Mouse (Mus musculus) cerebral cortex, adult 2 months (tissue): ENCODE measurements around the gene Otud7a.

Experiments used
- WGBS: fragments of 180-500 bp; shearing (Covaris S2); methylation state at CpG from one replicate; pipeline ENCODE4 v1.1.7; 2018; 5-methylcytosine and 5-hydroxymethylcytosine counted together

The Otud7a gene

GRCm38 (mm10) chr7:63444484-63445345 is at the start of gene Otud7a:
TSS of gene Otud7a (plus strand) at chr7:63444751.
- 1% methylated on average over 113 of the region's 123 CpGs for WGBS

- WGBS = 9% methylated on average over 10 of the region's 10 CpGs
Measured at GRCm38 (mm10) chr7:63445346-63445700, 772 bp downstream of the Otud7a start.

GRCm38 (mm10) chr7:63446951-63447350 is 2.4 kb downstream of the Otud7a start:
- 20% methylated on average over 1 of the region's 1 CpGs for WGBS

DNA sequence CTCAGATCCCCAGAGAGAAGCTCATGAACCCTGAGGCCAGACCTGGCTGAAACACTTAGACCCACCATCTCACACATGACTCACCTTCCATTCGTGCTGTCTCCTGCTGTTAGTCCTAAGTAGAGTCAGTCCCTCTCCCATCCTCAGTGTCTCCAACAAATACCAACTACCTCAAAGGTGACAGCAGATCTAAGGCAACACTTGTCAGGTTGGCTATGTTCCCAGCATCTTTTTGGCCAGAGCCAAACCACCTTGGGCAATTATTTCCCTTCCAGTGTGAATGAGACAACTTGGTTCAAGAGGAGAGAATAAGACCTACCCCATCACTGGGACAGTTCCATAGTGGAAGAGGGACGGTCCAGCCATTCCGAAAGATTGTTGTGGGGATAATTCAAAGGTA is 10.7 kb downstream of the Otud7a start:
- 79% methylated on average over 3 of the region's 3 CpGs for WGBS

DNA sequence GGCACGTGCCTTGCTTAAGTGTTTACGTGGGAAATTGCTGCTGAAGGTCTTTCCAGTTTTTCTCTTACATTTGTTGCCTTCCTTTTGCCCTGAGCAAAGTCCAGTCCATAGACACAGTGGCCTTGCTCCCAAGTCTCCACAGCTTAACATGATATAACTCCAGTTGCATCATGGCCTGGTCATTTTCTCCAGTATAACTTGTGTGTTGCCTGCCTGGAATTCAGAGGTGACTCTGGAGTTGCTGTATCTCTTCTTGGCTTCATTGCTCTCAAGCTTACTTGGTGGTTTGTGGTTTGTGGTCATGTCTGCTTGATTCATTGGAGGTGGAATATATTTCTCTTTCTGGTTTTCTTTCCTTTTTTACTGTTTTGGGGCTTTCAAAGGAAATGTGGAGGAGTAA is 17.7 kb downstream of the Otud7a start:
- WGBS = 63% methylated on average over 2 of the region's 2 CpGs

DNA sequence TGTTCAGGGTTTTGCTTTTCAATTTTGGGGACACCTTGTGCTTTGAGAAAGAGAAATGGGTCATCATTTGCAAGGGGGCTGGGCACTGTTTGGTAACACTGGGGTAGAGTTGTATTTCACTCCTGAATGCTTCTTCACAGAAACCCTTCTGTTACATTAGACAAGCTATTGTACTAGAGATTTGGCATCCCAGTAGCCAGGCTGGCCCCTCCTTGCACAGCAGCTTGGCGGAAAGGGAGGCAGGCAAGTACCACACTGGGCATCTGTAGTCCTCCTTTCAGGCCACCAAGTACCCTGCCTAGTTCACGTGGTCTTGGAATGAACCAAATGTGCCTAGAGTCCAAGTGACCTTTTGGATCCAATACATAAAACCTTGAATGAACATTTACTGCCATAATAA is 18.1 kb downstream of the Otud7a start:
- WGBS = 47% methylated on average over 2 of the region's 2 CpGs

GRCm38 (mm10) chr7:63466729-63467128 is 22.2 kb downstream of the Otud7a start:
- 76% methylated on average over 6 of the region's 6 CpGs for WGBS

- WGBS = 42% methylated on average over 3 of the region's 3 CpGs
Measured at GRCm38 (mm10) chr7:63468258-63468657, 23.7 kb downstream of the Otud7a start.

DNA sequence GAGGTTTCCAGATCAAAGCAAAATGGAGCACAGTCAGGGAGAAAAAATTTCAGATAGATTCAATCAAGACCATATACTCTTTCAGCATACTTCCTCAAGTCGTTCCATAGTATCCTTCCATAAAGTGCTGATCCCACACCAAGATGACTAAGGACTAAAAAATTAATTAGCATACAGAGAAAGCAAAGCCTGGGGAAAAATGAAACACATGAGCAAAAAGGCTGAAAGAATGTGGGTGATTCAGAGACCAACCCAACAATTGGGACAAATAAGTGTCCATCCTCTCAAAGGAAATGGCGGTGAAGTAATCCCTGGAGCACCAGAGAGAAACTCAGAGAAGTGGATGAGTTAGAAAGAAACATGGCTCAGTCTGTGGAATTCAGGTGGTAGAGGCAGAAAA is 38.5 kb downstream of the Otud7a start:
- 75% methylated on average over 2 of the region's 2 CpGs for WGBS

GRCm38 (mm10) chr7:63497051-63497547 is 52.5 kb downstream of the Otud7a start:
- WGBS = 70% methylated on average over 9 of the region's 9 CpGs

DNA sequence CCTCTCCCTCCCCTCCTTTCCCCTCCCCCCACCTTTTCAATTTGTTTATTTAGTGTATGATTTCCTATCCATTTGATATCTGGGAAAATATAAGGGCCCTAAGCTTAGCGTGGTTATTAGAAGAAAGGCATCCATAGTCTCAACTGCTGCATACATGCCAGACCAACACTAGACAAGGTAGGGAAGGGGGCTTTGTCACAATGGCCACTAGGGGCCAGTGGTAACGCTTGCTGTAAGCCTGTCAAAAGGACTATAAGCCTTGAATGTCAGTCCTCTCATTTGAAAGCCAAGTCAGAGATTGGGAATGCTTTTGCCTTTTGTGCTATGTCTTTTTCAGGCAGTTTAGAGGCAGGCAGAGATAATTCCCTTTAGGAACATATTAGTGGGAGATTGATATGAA is 59.7 kb downstream of the Otud7a start:
- 35% methylated on average over 2 of the region's 2 CpGs for WGBS

DNA sequence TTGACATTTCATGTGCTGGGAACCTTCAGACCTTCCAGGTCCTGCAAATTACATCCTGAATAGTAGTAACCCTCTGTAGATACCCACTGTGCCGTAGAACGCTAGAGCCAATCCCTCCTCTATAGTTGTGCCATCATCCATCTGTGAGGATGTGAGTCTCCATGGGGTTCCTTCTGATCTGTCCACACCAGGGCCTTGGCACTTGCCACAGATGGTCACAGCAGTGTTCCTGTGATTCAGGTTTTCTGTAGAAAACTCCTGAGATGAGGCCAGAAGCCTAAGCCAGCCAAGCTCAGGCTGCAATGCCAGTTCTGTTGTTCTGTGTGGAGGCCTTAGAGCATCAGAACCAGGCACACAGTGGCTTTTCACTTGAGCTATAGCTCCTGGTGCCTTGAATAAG is 63.5 kb downstream of the Otud7a start:
- WGBS = 93% methylated on average over 2 of the region's 2 CpGs

- 42% methylated on average over 1 of the region's 1 CpGs for WGBS
Measured at GRCm38 (mm10) chr7:63509825-63510224, 65.3 kb downstream of the Otud7a start.

DNA sequence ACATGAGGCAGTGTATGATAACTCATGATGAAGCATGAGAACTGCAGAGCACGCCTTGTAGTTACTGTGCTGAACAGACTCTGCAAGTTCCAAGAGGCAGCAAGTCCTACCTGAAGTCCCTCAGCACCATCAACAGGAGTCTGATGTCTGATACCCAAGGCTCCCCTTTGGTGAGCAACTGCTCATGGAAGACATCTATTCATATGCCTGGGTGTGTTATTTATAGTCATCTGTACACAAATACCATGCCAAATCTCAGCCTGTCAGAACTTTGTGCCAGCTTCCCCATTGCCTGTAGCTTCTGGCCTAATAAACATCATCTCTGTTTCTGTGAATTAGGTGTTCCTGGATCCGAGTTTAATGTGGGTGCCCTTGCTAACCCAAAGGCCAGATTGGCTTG is 68.0 kb downstream of the Otud7a start:
- 59% methylated on average over 2 of the region's 2 CpGs for WGBS

- WGBS = 79% methylated on average over 5 of the region's 5 CpGs
Measured at GRCm38 (mm10) chr7:63516141-63516895, 71.8 kb downstream of the Otud7a start.

- WGBS = 50% methylated on average over 1 of the region's 1 CpGs
Measured at GRCm38 (mm10) chr7:63520299-63520698, 75.7 kb downstream of the Otud7a start.

- 55% methylated on average over 3 of the region's 3 CpGs for WGBS
Measured at GRCm38 (mm10) chr7:63522403-63522802, 77.9 kb downstream of the Otud7a start.

DNA sequence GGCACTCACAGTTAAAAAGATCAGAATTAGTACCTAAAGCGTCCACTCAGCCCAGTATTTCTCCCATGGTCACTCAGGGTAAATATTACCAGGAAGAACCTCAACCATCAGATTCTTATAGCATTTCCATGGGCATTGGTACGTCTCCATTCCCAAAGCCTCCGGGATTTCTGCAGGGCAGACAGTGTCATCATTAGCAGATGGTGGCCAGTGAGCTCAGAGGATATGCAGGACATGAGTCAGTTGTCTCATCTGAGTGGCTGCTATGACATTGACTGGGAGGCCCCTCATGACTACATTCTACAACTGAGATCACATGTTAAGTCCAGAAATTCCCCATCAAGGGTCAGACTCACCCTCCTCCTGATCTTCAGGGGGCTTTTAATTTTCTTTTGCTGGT is 78.5 kb downstream of the Otud7a start:
- 82% methylated on average over 3 of the region's 3 CpGs for WGBS

DNA sequence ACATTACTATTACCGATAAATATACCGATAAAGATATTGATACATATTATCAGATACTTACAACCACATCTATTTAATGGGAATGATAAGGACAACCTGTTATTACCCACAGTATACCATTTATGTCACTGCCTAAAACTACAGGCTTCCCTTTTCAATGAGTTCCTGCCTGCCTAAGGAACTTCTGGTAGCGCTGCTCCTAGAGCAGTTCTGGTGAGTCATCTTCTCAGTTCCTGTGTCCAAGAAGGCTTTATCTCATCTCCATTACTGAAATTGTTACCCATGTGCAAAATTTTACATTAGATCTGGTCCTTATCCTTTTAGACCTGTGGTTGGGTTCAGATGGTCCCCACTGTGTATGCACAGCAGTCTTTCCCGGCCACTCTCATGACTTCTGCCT is 95.7 kb downstream of the Otud7a start:
- 81% methylated on average over 4 of the region's 4 CpGs for WGBS

DNA sequence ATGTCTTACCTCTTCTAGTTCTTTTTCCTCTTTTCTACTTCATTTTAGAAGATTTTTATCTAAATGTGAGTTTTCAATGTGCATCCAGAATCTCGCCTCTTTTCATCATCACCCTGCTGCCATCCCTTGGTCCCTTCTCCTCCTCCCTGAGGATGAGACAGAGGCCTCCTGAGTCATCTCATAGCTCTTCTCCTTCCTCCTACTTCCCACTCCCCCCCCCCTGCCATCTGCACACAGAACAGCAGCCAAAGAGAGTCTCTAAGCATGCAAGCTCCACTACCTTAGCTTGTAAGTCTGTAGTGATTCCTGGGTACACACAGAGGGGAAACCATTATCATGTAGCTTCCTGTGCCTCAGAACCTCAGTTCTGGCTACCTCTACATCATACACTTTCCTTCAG is 109.9 kb downstream of the Otud7a start:
- 45% methylated on average over 1 of the region's 1 CpGs for WGBS

DNA sequence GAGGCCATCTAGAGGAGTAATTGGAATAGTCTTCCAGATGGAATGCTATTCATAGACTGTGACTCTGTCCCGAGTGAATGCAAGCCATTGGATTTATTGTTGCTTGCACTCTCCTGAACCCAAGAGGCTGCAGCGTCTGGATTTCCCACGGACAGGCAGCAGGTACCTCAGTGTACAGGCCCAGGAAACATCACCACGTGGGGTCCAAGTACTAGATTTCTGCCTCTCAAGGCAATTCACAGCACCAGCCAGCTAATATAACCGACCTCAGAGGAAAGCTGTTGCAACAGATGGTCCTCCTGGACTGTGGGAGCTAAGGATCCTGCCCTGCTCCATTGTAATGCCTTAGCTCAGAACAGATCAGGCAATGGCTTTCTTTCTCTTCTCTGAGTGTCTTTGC is 111.8 kb downstream of the Otud7a start:
- WGBS = 37% methylated on average over 5 of the region's 5 CpGs

DNA sequence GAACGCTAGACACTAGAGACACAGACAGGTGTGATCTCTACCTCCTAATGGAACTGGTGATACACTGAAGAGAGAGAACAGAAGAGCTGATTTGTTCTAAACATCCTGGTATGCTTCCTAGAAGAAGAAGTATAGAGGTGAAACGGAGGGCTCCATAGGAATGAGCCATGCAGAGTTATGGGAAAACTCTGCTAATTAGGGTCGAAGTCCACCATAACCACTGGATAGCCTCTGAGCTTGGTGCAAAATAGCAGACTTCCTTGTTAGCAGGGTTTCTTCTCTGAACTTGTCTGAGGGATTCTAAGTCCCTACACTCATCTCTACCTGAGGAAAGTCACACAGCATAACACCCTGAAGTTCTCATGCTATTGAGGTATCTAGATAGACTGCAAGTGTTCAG is 114.4 kb downstream of the Otud7a start:
- 85% methylated on average over 3 of the region's 3 CpGs for WGBS

DNA sequence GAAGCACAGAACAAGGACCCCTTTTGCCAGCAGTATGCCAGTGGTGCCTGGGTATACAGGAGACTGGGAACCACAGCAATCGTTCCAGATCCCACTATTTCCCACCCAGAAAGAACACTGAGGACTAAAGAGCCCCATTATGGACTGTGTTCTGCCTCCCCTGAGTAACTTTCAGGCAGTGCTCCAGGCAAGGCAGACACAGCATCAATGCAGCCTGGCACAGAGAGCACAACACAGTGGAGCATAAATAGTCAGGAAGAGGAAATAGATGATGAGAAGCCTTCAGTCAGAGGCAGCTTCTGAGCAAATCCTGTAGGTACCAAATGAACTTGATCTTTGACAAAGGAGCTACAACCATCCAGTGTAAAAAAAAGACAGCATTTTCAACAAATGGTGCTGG is 115.1 kb downstream of the Otud7a start:
- 43% methylated on average over 1 of the region's 1 CpGs for WGBS
